Mouse (Mus musculus): ENCODE measurements around the gene Bcl7a. TPM values are rescaled to one million over a fixed set of nuclear protein-coding genes. Genes with fewer than 3 reads are reported as not detected.

The Bcl7a gene
- total RNA-seq, 1 experiment from 2014 or later, result 28.3 TPM

GRCm38 (mm10) chr5:123398856-123399498, 55.3 kb downstream of the Bcl7a start:
- ATAC-seq (ENCODE audit: extremely low read depth, insufficient number of reproducible peaks, low FRiP score, poor library complexity, severe bottlenecking), result no peak

DNA sequence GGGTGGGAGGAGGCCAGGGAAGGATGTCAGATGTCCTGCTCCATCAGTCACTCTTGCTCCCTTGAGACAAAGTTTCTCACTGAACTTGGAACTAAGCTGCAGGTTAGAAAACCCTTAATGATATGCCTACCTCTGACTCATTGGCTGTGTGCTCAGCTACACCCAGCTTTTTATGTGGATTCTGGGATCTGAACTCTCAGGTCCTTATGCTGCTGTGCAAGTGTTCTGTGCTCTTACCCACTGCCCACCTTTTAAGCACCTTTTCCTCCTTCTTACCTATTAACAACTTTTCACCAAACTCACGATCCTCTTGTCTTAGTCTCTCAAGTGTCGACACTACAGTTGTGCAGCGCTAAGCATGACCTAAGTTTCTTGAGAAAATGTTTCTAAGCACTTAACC, 60.8 kb downstream of the Bcl7a start:
- ATAC-seq (ENCODE audit: extremely low read depth, insufficient number of reproducible peaks, low FRiP score, poor library complexity, severe bottlenecking), result no peak

DNA sequence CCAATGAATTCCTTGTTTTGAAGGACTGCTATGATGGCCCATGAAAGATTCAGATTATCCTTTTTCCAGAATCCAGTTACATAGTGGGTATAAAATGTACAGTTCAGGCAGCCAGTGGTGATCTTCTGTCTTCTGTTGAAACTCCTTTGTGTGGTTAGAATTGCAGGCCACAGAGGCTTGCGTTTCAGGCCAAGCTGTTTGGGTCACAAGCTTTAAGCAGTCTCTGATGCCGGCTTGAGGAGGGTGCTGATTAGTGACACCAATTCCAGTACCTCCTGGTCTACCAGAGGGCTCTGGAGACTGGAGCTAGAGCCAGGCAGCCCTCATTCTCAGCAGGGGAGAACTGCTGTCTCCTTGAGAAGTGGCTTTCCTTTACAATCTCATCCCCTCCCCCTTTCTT, 63.3 kb downstream of the Bcl7a start:
- ATAC-seq (ENCODE audit: extremely low read depth, insufficient number of reproducible peaks, low FRiP score, poor library complexity, severe bottlenecking), result no peak

DNA sequence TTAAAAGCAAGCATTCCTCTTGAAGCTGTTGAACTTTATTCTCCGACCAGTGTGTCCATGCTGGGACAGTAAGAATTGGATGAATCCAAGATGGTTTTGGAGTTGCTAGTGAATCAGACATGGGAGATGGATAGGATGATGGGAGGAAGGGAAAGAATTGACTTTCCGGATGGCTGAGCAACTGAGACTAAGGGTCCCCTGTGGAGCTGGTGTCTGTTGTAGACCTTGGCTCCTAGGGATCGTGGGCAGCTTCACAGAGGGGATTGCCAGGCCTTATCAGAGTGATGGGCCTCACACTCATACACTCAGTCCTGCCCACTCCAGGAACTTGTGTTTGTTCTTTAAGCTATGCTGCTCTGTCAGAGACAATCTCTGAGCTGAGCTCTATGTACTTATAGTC, 64.5 kb downstream of the Bcl7a start:
- no peak for ATAC-seq (ENCODE audit: extremely low read depth, insufficient number of reproducible peaks, low FRiP score, poor library complexity, severe bottlenecking)

DNA sequence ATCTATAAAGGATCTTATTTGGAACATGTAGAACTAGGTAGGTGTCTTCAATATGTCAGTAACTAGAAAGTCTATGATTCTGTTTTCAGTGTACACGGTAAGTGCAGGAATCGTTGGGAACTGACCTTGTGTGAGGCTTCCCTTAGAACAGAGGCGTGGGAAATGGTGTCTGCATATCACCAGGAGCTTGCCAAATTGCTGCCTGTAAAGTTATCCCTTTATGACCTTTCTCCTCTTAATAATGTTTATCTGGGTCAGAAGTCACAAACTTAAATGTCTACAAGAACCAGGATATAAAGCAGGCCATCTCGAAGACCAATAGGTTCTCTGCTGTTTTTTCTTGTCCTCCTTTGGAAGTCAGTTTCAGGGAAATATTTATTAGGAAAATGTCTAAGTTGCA, 68.6 kb downstream of the Bcl7a start:
- ATAC-seq (ENCODE audit: extremely low read depth, insufficient number of reproducible peaks, low FRiP score, poor library complexity, severe bottlenecking), result no peak

GRCm38 (mm10) chr5:123413866-123414363, 70.3 kb downstream of the Bcl7a start:
- no peak for ATAC-seq (ENCODE audit: extremely low read depth, insufficient number of reproducible peaks, low FRiP score, poor library complexity, severe bottlenecking)

DNA sequence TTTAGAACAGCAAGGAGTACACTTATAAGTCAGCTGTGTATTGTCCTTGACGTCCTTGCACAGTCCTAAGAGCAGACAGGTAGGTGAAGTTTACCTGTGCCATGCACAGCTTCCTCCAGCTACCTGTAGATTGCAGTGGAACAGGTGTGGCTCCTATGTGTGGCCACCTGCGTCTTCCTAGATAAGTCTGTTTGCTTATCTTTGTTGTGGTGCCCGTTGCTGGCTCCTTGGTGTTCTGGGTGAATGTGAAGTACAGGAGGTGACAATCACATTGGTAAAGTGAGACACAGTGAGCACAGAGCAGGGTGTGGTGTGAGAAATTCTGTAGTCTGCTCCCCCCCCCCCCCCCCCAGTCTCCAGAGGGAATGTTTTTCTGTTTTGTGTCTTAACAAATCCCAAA, 72.5 kb downstream of the Bcl7a start:
- no peak for ATAC-seq (ENCODE audit: extremely low read depth, insufficient number of reproducible peaks, low FRiP score, poor library complexity, severe bottlenecking)

- ATAC-seq (ENCODE audit: extremely low read depth, insufficient number of reproducible peaks, low FRiP score, poor library complexity, severe bottlenecking), result no peak
These were observed 73.2 kb downstream of the Bcl7a start for GRCm38 (mm10) chr5:123416566-123417518.

GRCm38 (mm10) chr5:123423885-123424284, 80.3 kb downstream of the Bcl7a start:
- no peak for ATAC-seq (ENCODE audit: extremely low read depth, insufficient number of reproducible peaks, low FRiP score, poor library complexity, severe bottlenecking)

Other genes starting within 250 kb of the Bcl7a start
- gene Rhof, start 211.1 kb upstream of the Bcl7a start, total RNA-seq (2017), result 32.0 TPM in 2 replicates
- 18.6 and 23.1 TPM in 2 replicates for gene Setd1b, start 201.6 kb upstream of the Bcl7a start, total RNA-seq (2017)
- 14.1 and 18.6 TPM in 2 replicates for gene Psmd9, start 174.4 kb upstream of the Bcl7a start, total RNA-seq (2017)
- not detected in 2 replicates for gene Hpd, start 161.1 kb upstream of the Bcl7a start, total RNA-seq (2017)
- 1.0 and 2.1 TPM in 2 replicates for gene Wdr66, start 91.7 kb upstream of the Bcl7a start, total RNA-seq (2017)
- 50.7 and 57.7 TPM in 2 replicates for gene Mlxip, start 51.0 kb downstream of the Bcl7a start, total RNA-seq (2017)
- gene Lrrc43, start 145.5 kb downstream of the Bcl7a start, total RNA-seq (2017), result not detected in 2 replicates
- not detected in 2 replicates for gene Il31, start 145.7 kb downstream of the Bcl7a start, total RNA-seq (2017)
- not detected in 2 replicates for gene B3gnt4, start 166.6 kb downstream of the Bcl7a start, total RNA-seq (2017)
- gene Diablo, start 180.3 kb downstream of the Bcl7a start, total RNA-seq (2017), result 34.1 and 41.3 TPM in 2 replicates
- not detected in 2 replicates for gene Gm49027, start 181.7 kb downstream of the Bcl7a start, total RNA-seq (2017)
- 25.3 and 28.9 TPM in 2 replicates for gene Vps33a, start 229.2 kb downstream of the Bcl7a start, total RNA-seq (2017)

Data from neutrophil, adult 5-6 weeks (primary cell).